Mouse (Mus musculus) kidney, postnatal 0 days (tissue): Measurements from ENCODE around the gene Gm20388. TPM values are rescaled to one million over a fixed set of nuclear protein-coding genes. Genes with fewer than 3 reads are reported as not detected.
A peak's percentile ranks its signal among the peaks of the same experiment; 100 is the strongest.

ENCODE experiments used
- ATAC-seq: fragments of 200-750 bp; cut with Nextera tagmentation; replicated peaks from 2 replicates; pipeline ENCODE4 v1.8.0; 2017; ENCODE audit warnings: low read depth, moderate number of reproducible peaks, moderate TSS enrichment, moderate library complexity; ENCODE audit not compliant: low FRiP score
- DNase-seq: peaks from one replicate; pipeline ENCODE4 v3.0.0-alpha.2; 2016; ENCODE audit warnings: low spot score
- H3K27ac ChIP-seq: fragments of 300-500 bp; sonication (generic); 2 replicates; pipeline ENCODE4 v1.5.1; 2014; ENCODE audit warnings: mild to moderate bottlenecking
- H3K27me3 ChIP-seq: fragments of 300-500 bp; sonication (generic); 2 replicates; pipeline ENCODE4 v1.6.1; 2014; ENCODE audit warnings: low read length, mixed read lengths; ENCODE audit not compliant: insufficient read depth
- H3K36me3 ChIP-seq: fragments of 300-500 bp; sonication (generic); 2 replicates; pipeline ENCODE4 v1.6.1; 2014; ENCODE audit warnings: low read length, mixed read lengths; ENCODE audit not compliant: insufficient read depth
- H3K4me1 ChIP-seq: fragments of 300-500 bp; sonication (generic); replicated peaks from 2 replicates; pipeline ENCODE4 v1.6.1; 2014; ENCODE audit warnings: antibody characterized with exemption, low read length, mixed read lengths; ENCODE audit not compliant: insufficient read depth
- H3K4me2 ChIP-seq: fragments of 300-500 bp; sonication (generic); 2 replicates; pipeline ENCODE4 v1.6.1; 2014; ENCODE audit warnings: mild to moderate bottlenecking, low read length, moderate library complexity, mixed read lengths
- H3K4me3 ChIP-seq: fragments of 300-500 bp; sonication (generic); replicated peaks from 2 replicates; pipeline ENCODE4 v1.5.1; 2014; ENCODE audit warnings: low read depth, low read length
- H3K9ac ChIP-seq: fragments of 300-500 bp; sonication (generic); 2 replicates; pipeline ENCODE4 v1.6.1; 2014; ENCODE audit warnings: low read depth, low read length
- H3K9me3 ChIP-seq: fragments of 300-500 bp; sonication (generic); replicated peaks from 2 replicates; pipeline ENCODE4 v1.6.1; 2016; ENCODE audit warnings: low read length, inconsistent platforms, mixed read lengths
- CTCF ChIP-seq: IDR thresholded peaks from 2 replicates; pipeline ENCODE4 v1.5.1; 2016; ENCODE audit warnings: antibody characterized with exemption, low read depth, mild to moderate bottlenecking, moderate library complexity
- WGBS: fragments of 180-500 bp; shearing (Covaris S2); extraction: QIAGEN DNeasy Blood & Tissue Kit; methylation state at CpG from one replicate; pipeline ENCODE4 v1.1.7; 2014; 5-methylcytosine and 5-hydroxymethylcytosine counted together
- polyA plus RNA-seq: library from polyadenylated mRNA; unstranded; fragments of >200 nt; fragmentation: Nextera tagmentation; extraction: Ambion mirVana; gene quantifications from 2 replicates; pipeline ENCODE4 v1.2.1, GENCODE M21; 2015

The Gm20388 gene
- polyA plus RNA-seq, 1 experiment from 2014 or later, result not detected

- 78% methylated on average over 8 of the region's 8 CpGs for WGBS
- ATAC-seq, result no peak
These were observed 249.7 kb downstream of the Gm20388 start for GRCm38 (mm10) chr8:120160366-120160765.

GRCm38 (mm10) chr8:120161658-120162403, 251.2 kb downstream of the Gm20388 start:
- H3K27ac ChIP-seq, result no peak overlapping the region
- no peak overlapping the region for H3K9ac ChIP-seq
- no peaks in the 10 kb centered on the region for H3K36me3 ChIP-seq
- no peak for ATAC-seq
- H3K4me3 ChIP-seq, result no peak overlapping the region
- H3K4me2 ChIP-seq, result no peak overlapping the region
- H3K9me3 ChIP-seq, result no peaks in the 10 kb centered on the region
- WGBS, result 74% methylated on average over 16 of the region's 16 CpGs
- no peaks in the 10 kb centered on the region for H3K27me3 ChIP-seq
- no peaks in the 10 kb centered on the region for H3K4me1 ChIP-seq
- DNase-seq, result no peak
- TF ChIP-seq CTCF, result no peak

More at GRCm38 (mm10) chr8:120160366-120160765, 249.7 kb downstream of the Gm20388 start:
- H3K9ac ChIP-seq, result no peak overlapping the region
- H3K4me3 ChIP-seq, result no peak overlapping the region
- no peak for TF ChIP-seq CTCF
- no peak overlapping the region for H3K4me2 ChIP-seq
- H3K27me3 ChIP-seq, result no peaks in the 10 kb centered on the region
- no peak for DNase-seq
- no peaks in the 10 kb centered on the region for H3K36me3 ChIP-seq
- no peak overlapping the region for H3K27ac ChIP-seq
- no peaks in the 10 kb centered on the region for H3K9me3 ChIP-seq
- 0 out of 2 replicates have a peak, but pooled peaks cover 4% of the 10 kb centered on the region for H3K4me1 ChIP-seq

DNA sequence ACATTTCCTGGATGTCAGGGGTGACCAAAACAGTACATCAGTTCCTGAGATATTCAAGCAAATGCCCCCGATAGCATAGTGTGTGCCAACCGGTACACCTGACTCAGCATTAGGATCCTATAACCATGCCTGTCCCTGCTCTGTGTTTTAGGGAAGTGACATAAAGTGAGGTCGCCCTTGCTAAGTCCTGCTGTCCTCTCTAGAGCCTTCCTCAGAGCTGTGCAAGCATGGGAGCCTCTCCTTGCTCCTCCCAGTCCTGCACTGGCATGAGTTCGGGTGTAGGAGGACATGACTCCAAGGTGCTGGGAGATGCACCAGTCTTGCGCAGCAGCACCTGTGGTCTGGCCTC, 251.7 kb downstream of the Gm20388 start:
- 84% methylated on average over 5 of the region's 5 CpGs for WGBS
- no peak overlapping the region for H3K9ac ChIP-seq

DNA sequence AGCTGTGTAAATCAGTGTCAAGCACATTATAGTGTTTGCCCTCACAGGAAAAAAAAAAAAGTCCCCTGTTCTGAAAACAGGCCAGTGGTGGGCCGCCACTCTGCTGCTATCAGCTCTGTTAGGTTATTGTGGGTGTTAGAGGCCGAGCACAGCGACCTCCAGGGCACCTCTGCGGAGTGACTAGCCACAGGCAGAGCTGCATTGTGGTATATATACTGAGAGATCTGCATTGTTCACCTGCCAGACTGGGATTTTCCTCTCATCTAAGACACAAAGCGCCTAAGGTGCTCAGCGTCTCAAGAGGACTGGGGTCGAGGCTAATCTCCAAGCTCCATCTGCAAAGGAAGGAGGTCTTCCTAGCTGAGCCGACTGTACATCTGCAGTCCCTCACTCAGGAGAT, 252.7 kb downstream of the Gm20388 start:
- TF ChIP-seq CTCF, result no peak
- H3K27me3 ChIP-seq, result 0 out of 2 replicates have a peak, but pooled peaks cover 3% of the 10 kb centered on the region
- H3K9me3 ChIP-seq, result no peaks in the 10 kb centered on the region
- WGBS, result 76% methylated on average over 8 of the region's 8 CpGs
- H3K9ac ChIP-seq, result no peak overlapping the region
- no peak for ATAC-seq
- H3K27ac ChIP-seq, result no peak overlapping the region
- H3K4me3 ChIP-seq, result no peak overlapping the region
- no peak overlapping the region for H3K4me2 ChIP-seq
- no peaks in the 10 kb centered on the region for H3K4me1 ChIP-seq
- H3K36me3 ChIP-seq, result no peaks in the 10 kb centered on the region
- DNase-seq, result no peak

More for the DNA sequence above, 251.7 kb downstream of the Gm20388 start:
- Histone ChIP-seq H3K36me3 (no peaks in the 10 kb centered on the region), H3K27ac (no peak overlapping the region), H3K27me3 (no peaks in the 10 kb centered on the region), H3K4me3 (no peak overlapping the region), H3K4me2 (no peak overlapping the region), H3K4me1 (no peaks in the 10 kb centered on the region), H3K9me3 (no peaks in the 10 kb centered on the region)
- no peak for ATAC-seq
- DNase-seq, result no peak
- no peak for TF ChIP-seq CTCF

- H3K27ac ChIP-seq, result no peak overlapping the region
- DNase-seq, result no peak
- H3K4me1 ChIP-seq, result peaks cover 3% of the 10 kb centered on the region; the same call in 1 of the 2 replicates
- H3K4me3 ChIP-seq, result no peak overlapping the region
- no peak overlapping the region for H3K9ac ChIP-seq
- 76% methylated on average over 5 of the region's 5 CpGs for WGBS
- ATAC-seq, result 0 out of 2 replicates have a peak, but pooled peaks have one; percentile 17
- TF ChIP-seq CTCF, result no peak
- no peaks in the 10 kb centered on the region for H3K36me3 ChIP-seq
- 0 out of 2 replicates have a peak, but pooled peaks cover 3% of the 10 kb centered on the region for H3K27me3 ChIP-seq
- H3K9me3 ChIP-seq, result no peaks in the 10 kb centered on the region
- no peak overlapping the region for H3K4me2 ChIP-seq
These were observed 253.4 kb downstream of the Gm20388 start for GRCm38 (mm10) chr8:120164026-120164425.

DNA sequence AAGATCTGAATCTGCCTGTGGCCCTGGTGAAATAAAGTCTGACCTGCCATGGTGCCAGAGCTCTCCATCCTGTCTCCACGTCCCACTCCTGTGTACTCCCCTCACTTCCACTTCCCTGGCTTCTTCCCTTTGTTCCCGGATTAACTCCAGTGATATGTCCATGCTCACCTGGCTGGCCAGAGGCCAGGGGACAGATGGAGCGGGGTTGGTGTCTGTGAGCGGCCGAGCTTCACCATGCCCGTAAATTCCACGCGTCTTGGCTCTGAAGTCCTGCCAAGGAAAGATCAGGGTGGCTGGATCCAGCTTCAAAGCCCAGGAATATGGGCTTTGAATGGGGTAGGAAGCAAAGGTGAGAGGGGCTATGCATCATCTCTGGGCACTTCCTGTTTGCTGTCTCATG, 256.5 kb downstream of the Gm20388 start:
- Histone ChIP-seq H3K9ac (no peak overlapping the region), H3K27me3 (0 out of 2 replicates have a peak, but pooled peaks cover 3% of the 10 kb centered on the region), H3K4me3 (no peak overlapping the region), H3K4me1 (peaks cover 5% of the 10 kb centered on the region; the same call in 1 of the 2 replicates), H3K27ac (no peak overlapping the region), H3K9me3 (no peaks in the 10 kb centered on the region), H3K36me3 (no peaks in the 10 kb centered on the region), H3K4me2 (no peak overlapping the region)
- DNase-seq (no peak), ATAC-seq (no peak)
- TF ChIP-seq CTCF, result no peak
- 51% methylated on average over 8 of the region's 8 CpGs for WGBS
